Mouse (Mus musculus) thymus, postnatal 36 days (tissue): Measurements from ENCODE around the gene Etfbkmt.
A peak's percentile ranks its signal among the peaks of the same experiment; 100 is the strongest.
"Not testable (repeated sequence)": the region's sequence is repeated elsewhere in the genome, so short reads cannot be mapped to it uniquely, and the experiment has no call there.

Source experiments
- DNase-seq, 2 experiments: peaks; one replicate each; pipeline ENCODE4 v3.0.0; 2022; ENCODE audit warnings: mixed read lengths in 2 of 2

Gene Etfbkmt

GRCm38 (mm10) chr6:149187371-149187770 lies 47.7 kb downstream of the Etfbkmt start:
- no peak for DNase-seq

GRCm38 (mm10) chr6:149188041-149188924 lies 48.6 kb downstream of the Etfbkmt start, which contains the start of gene Amn1:
TSS of gene Amn1 (minus strand) at chr6:149188712.
- DNase-seq = peak; percentile 95 to 96

DNA sequence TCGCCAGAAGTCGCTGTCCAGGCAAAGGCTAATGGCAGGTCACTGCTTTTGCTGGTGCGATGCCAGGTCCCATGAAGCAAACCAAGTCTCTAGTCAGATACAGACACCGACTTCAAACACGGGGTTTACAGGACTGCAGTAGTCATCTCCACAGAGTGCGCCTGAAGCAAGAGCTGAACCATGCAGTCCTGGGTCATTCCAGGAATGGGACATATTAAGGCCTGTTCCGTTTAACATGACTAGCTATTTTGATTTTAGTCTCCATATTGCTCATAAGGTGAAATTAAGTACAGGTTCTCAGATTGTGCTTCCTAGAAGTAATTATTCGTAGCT lies 49.2 kb downstream of the Etfbkmt start:
- DNase-seq = no peak

DNA sequence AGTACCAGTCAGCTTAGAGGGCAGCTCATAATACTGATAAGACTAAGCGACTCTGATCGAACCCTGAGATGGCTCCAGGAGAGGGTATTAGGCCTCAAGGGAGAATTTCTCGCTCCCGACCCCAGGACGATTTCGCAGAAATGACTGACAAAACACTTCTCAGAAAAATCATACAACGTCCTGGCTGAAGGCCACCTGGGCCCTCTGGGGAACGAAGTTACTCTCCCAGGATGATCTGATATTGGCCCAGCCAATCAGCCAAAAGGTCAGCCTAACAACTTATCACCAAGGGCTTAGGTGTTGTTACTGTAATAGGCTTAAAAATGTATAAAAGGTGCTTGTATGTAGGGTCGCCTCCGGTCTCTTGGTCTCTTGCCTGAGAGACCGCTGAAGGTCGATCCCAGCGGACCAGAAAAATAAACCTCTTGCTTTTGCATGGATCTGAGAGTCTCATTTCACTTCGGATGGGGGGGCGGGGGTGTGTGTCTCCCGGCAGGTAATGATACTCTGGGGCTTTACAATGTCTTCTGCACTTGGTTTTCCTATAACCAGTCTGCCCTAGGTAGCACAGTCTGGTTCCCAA lies 49.8 kb downstream of the Etfbkmt start:
- no peak for DNase-seq

- DNase-seq = not testable (repeated sequence)
Measured at GRCm38 (mm10) chr6:149191951-149192350, 52.3 kb downstream of the Etfbkmt start.

- no peak for DNase-seq
Measured at GRCm38 (mm10) chr6:149193276-149193905, 53.7 kb downstream of the Etfbkmt start.

GRCm38 (mm10) chr6:149197116-149197515 lies 57.5 kb downstream of the Etfbkmt start:
- no peak for DNase-seq

- DNase-seq = no peak
Measured at GRCm38 (mm10) chr6:149198572-149198971, 58.9 kb downstream of the Etfbkmt start.
